Mouse (Mus musculus): ENCODE data around the gene Ripk1. TPM values are rescaled to one million over a fixed set of nuclear protein-coding genes. Genes with fewer than 3 reads are reported as not detected.

Gene Ripk1
- polyA plus RNA-seq, 1 experiment, result not detected

DNA sequence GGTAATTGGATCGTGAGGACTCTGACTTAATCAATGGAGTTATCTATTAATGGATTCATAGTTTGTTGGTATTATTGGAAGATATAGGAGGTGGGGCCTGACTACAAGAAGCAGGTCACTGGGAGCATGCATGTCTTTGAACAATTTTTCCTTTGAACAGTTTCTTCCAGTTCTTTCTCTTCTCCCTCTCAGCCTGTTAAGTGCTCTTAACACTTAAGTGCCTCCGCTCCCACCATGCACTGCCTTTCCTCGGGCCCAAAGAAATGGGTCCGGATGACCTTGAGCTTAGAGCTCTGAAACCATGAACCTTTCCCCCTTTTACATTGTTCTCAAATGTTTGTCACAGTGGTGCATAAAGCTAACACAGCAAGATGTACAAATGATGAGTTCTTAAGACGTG, 34.6 kb downstream of the Ripk1 start:
- no peak for TF ChIP-seq POLR2A (IDR thresholded peaks at IDR 0.05; ENCODE audit: insufficient read depth, low read depth, low read length)
- no peak for TF ChIP-seq CTCF (IDR thresholded peaks at IDR 0.05; ENCODE audit: insufficient read depth, low read depth, low read length)
- Histone ChIP-seq H3K4me1 (ENCODE audit: control insufficient read depth, insufficient read depth, low read length) (peaks cover 4% of the 10 kb centered on the region), H3K27ac (ENCODE audit: insufficient read depth, low read depth, low read length) (peak overlapping the region; percentile 86), H3K4me3 (ENCODE audit: insufficient read depth, low read depth, low read length) (no peak overlapping the region)
- WGBS, result 80% methylated on average over 5 of the region's 5 CpGs

DNA sequence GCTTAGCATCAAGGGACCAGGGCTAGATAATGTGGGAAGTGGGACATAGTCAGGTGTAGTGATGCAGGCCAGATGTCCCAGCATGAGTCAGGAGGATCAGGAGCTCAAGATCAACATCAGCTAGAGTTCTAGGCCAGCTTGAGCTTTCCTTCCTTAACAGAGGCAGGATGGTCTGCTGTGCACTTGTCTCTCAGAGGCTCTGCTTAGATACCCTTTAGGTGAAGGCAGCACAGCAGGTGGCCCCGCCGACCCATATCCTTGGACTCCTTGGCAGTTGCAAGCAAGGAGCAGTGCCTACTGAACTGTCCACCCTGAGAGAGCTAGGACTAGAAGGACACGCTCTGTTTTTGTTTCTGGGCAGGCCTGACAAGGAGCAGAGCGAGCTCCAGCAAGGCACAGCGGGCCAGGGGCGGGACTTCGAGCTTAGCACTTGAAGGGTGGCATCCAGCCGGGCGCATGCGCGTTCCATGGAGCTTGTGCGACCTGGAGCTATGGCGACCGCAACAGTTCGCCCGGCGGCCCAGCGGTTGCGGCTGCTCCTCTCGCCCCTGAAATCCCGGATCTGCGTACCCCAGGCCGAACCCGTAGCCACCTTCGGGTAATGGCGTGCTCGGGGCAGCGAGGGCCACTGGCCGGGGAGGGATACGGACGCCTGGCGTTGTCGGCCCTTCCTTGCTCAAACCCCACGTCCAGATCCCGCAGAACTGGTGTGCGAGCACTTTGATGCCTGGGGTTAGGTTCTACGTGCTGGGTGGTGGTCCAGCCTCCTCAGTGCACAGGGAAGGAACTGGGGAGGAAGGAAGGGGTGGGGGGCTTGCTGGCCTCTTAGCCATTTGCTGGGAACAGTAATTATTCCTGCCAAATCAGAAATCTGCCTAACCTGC, 35.3 kb downstream of the Ripk1 start, which contains the start of gene Bphl:
TSS of gene Bphl (plus strand) at position 426 of the 884 bp plus-strand sequence.
- Histone ChIP-seq H3K4me1 (ENCODE audit: control insufficient read depth, insufficient read depth, low read length) (peaks cover 4% of the 10 kb centered on the region), H3K4me3 (ENCODE audit: insufficient read depth, low read depth, low read length) (peak within 1 kb of the TSS; percentile 70), H3K27ac (ENCODE audit: insufficient read depth, low read depth, low read length) (peak within 1 kb of the TSS; percentile 86)
- TF ChIP-seq POLR2A (IDR thresholded peaks at IDR 0.05; ENCODE audit: insufficient read depth, low read depth, low read length), result peak; percentile 91
- TF ChIP-seq CTCF (IDR thresholded peaks at IDR 0.05; ENCODE audit: insufficient read depth, low read depth, low read length), result no peak
- under 1% methylated on average over 37 of the region's 37 CpGs for WGBS

DNA sequence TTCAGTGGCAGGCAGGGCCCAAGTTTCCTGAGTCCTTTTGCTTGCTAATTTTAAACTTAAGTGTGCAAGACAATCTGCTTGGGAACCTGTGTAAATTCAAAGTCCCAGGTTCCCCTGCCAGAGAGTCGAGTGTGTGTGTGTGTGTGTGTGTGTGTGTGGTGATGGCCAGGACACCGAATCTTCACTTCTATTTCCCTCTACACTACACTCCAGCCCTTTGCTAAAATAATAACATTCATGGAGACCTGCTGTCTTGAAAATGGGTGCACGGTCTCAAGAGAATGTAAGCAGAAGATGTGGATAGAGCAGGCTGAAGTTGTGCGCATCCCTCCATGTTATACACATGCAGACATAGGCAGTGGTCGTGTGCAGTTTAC, 35.9 kb downstream of the Ripk1 start:
- peak overlapping the region; percentile 70 for H3K4me3 ChIP-seq (ENCODE audit: insufficient read depth, low read depth, low read length)
- H3K27ac ChIP-seq (ENCODE audit: insufficient read depth, low read depth, low read length), result no peak overlapping the region; the same call in 1 of the 2 replicates
- H3K4me1 ChIP-seq (ENCODE audit: control insufficient read depth, insufficient read depth, low read length), result peaks cover 4% of the 10 kb centered on the region
- WGBS, result 11% methylated on average over 5 of the region's 5 CpGs
- TF ChIP-seq POLR2A (IDR thresholded peaks at IDR 0.05; ENCODE audit: insufficient read depth, low read depth, low read length) (no peak), CTCF (IDR thresholded peaks at IDR 0.05; ENCODE audit: insufficient read depth, low read depth, low read length) (no peak)

- H3K27ac ChIP-seq (ENCODE audit: insufficient read depth, low read depth, low read length), result no peak overlapping the region
- H3K4me3 ChIP-seq (ENCODE audit: insufficient read depth, low read depth, low read length), result no peak overlapping the region
- H3K4me1 ChIP-seq (ENCODE audit: control insufficient read depth, insufficient read depth, low read length), result peaks cover 4% of the 10 kb centered on the region
- TF ChIP-seq POLR2A (IDR thresholded peaks at IDR 0.05; ENCODE audit: insufficient read depth, low read depth, low read length) (no peak), CTCF (IDR thresholded peaks at IDR 0.05; ENCODE audit: insufficient read depth, low read depth, low read length) (no peak)
- 36% methylated on average over 8 of the region's 8 CpGs for WGBS
Observed at GRCm38 (mm10) chr13:34038901-34039341, 36.8 kb downstream of the Ripk1 start.

- no peak overlapping the region for H3K27ac ChIP-seq (ENCODE audit: insufficient read depth, low read depth, low read length)
- 94% methylated on average over 3 of the region's 3 CpGs for WGBS
- no peak overlapping the region for H3K4me3 ChIP-seq (ENCODE audit: insufficient read depth, low read depth, low read length)
- TF ChIP-seq CTCF (IDR thresholded peaks at IDR 0.05; ENCODE audit: insufficient read depth, low read depth, low read length) (no peak), POLR2A (IDR thresholded peaks at IDR 0.05; ENCODE audit: insufficient read depth, low read depth, low read length) (no peak)
- H3K4me1 ChIP-seq (ENCODE audit: control insufficient read depth, insufficient read depth, low read length), result peaks cover 4% of the 10 kb centered on the region
Observed at GRCm38 (mm10) chr13:34040091-34040490, 37.9 kb downstream of the Ripk1 start.

DNA sequence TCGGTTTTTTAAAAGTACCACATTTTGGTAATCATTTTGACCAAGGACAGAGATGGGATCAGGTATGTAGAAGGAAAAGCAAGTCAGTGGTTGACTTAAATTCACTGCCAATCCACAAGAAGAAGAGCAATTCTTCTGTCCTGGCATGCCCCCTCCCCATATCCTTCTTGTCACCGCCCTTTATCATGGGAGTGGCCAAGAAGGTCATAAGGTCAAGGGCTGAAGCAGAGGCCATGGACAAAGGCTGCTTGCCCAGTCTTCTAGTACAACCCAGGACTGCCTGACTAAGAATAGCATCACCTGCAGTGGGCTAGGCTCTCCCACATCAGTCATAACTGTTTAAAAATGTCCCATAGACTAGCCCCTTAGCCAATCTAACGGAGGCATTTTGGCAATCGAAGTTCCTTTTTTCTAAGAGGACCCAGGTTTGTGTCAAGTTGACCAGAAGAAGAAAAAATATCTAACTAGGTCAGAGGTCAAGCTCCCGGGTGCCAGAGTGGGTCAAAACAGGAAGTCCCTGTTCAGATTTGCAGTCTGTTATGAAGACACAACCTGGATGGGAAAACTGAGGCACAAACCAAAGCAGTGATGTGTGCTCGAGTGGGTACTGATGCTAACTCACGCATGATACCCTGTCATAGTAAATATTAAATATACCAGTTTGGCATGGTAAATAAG, 41.7 kb downstream of the Ripk1 start:
- H3K4me1 ChIP-seq (ENCODE audit: control insufficient read depth, insufficient read depth, low read length), result no peaks in the 10 kb centered on the region; the same call in 1 of the 2 replicates
- TF ChIP-seq POLR2A (IDR thresholded peaks at IDR 0.05; ENCODE audit: insufficient read depth, low read depth, low read length) (no peak), CTCF (IDR thresholded peaks at IDR 0.05; ENCODE audit: insufficient read depth, low read depth, low read length) (no peak)
- no peak overlapping the region for H3K4me3 ChIP-seq (ENCODE audit: insufficient read depth, low read depth, low read length)
- WGBS, result 83% methylated on average over 7 of the region's 7 CpGs
- H3K27ac ChIP-seq (ENCODE audit: insufficient read depth, low read depth, low read length), result no peak overlapping the region

GRCm38 (mm10) chr13:34045511-34046249, 43.5 kb downstream of the Ripk1 start:
- no peak overlapping the region for H3K27ac ChIP-seq (ENCODE audit: insufficient read depth, low read depth, low read length)
- H3K4me3 ChIP-seq (ENCODE audit: insufficient read depth, low read depth, low read length), result no peak overlapping the region
- peaks cover 4% of the 10 kb centered on the region for H3K4me1 ChIP-seq (ENCODE audit: control insufficient read depth, insufficient read depth, low read length)
- WGBS, result 68% methylated on average over 5 of the region's 5 CpGs
- TF ChIP-seq CTCF (IDR thresholded peaks at IDR 0.05; ENCODE audit: insufficient read depth, low read depth, low read length) (no peak), POLR2A (IDR thresholded peaks at IDR 0.05; ENCODE audit: insufficient read depth, low read depth, low read length) (no peak)

DNA sequence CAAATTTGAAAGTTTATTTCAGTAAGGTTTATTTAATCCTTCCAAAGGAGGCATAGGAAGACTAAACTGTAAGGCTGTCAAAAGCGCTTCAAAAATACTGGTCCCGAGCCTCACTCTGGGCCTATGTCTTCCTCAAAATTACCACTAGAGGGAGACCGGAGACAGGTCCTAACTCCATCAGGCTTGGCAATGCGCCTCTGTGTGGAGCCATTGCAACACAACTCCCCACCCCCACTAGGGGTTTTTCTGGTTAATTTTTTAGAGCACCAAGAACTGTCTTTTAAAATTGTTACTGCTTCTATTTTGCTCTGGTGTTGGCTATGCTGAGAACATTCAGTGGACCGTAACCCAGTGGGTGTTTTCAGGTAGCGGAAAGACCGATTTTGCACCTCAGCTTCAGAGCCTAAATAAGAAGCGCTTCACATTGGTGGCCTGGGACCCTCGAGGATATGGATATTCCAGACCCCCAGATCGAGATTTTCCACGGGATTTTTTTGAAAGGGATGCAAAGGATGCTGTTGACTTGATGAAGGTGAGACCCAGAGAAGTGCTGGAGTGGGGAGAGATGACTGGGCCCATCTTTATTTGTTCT, 44.4 kb downstream of the Ripk1 start:
- Histone ChIP-seq H3K27ac (ENCODE audit: insufficient read depth, low read depth, low read length) (no peak overlapping the region), H3K4me3 (ENCODE audit: insufficient read depth, low read depth, low read length) (no peak overlapping the region), H3K4me1 (ENCODE audit: control insufficient read depth, insufficient read depth, low read length) (peaks cover 4% of the 10 kb centered on the region)
- WGBS, result 34% methylated on average over 11 of the region's 11 CpGs
- TF ChIP-seq POLR2A (IDR thresholded peaks at IDR 0.05; ENCODE audit: insufficient read depth, low read depth, low read length) (no peak), CTCF (IDR thresholded peaks at IDR 0.05; ENCODE audit: insufficient read depth, low read depth, low read length) (peak; percentile 66)

Measured in olfactory bulb, adult 2 months (tissue).